Mouse (Mus musculus) heart, adult 2 months (tissue): ENCODE results near the gene Sfswap.

ENCODE experiments used
- CTCF ChIP-seq: fragments of 200-600 bp; IDR thresholded peaks from 2 replicates; pipeline ENCODE4 v1.8.1; 2022; ENCODE audit warnings: antibody characterized with exemption, mild to moderate bottlenecking, moderate library complexity
- EP300 ChIP-seq: fragments of 200-500 bp; IDR thresholded peaks from 2 replicates; pipeline ENCODE4 v1.6.1; 2011; ENCODE audit warnings: low read depth, low read length, control low read depth; ENCODE audit not compliant: insufficient read depth

GRCm38 (mm10) chr5:129611060-129611459 is 110.0 kb downstream of the Sfswap start:
- peak; percentile 67; the same call in 1 of the 2 replicates for TF ChIP-seq EP300
- peak; percentile 87 for TF ChIP-seq CTCF
